In genomic region chr7:27447419-27448286, GRCm38 (mm10) we compare ENCODE assay signal across 8 mouse cellular contexts. TPM values are rescaled to one million over a fixed set of nuclear protein-coding genes. Genes with fewer than 3 reads are reported as not detected.
DNase-seq lines count a peak whose midpoint lies in the region; ATAC-seq and TF ChIP-seq lines count a peak whose summit lies in the region.

Gene Sptbn4, minus strand, starts transcription at chr7:27447686.
Gene Blvrb, plus strand, starts transcription at chr7:27447978.

- peak within 1 kb of the TSS; percentile 66 for H3K4me3 ChIP-seq in forebrain, embryonic 10.5 days
- peak within 1 kb of the TSS; percentile 67 for H3K4me3 ChIP-seq in heart, embryonic 15.5 days
- peak within 1 kb of the TSS; percentile 98 to 100 for H3K4me3 ChIP-seq in liver, embryonic 14.5 days (ENCODE audit: insufficient read depth in 1 of 2, low read depth in 2 of 2, low read length in 2 of 2)
- peak within 1 kb of the TSS; percentile 46 for H3K4me3 ChIP-seq in neural tube, embryonic 11.5 days (ENCODE audit: low read depth, low read length)
- H3K4me3 ChIP-seq in stomach, postnatal 0 days (ENCODE audit: low read depth, low read length) = peak within 1 kb of the TSS; percentile 65

- H3K9me3 ChIP-seq in forebrain, embryonic 10.5 days = no peaks in the 10 kb centered on the region
- no peaks in the 10 kb centered on the region for H3K9me3 ChIP-seq in heart, embryonic 15.5 days (replicated peaks)
- no peaks in the 10 kb centered on the region for H3K9me3 ChIP-seq in liver, embryonic 14.5 days (ENCODE audit: control insufficient read depth, low read length)
- no peaks in the 10 kb centered on the region for H3K9me3 ChIP-seq in neural tube, embryonic 11.5 days (ENCODE audit: control insufficient read depth, low read length)
- no peaks in the 10 kb centered on the region for H3K9me3 ChIP-seq in stomach, postnatal 0 days (ENCODE audit: control insufficient read depth, low read length)

- H3K27ac ChIP-seq in forebrain, embryonic 10.5 days = peak within 1 kb of the TSS; percentile 77
- H3K27ac ChIP-seq in heart, embryonic 15.5 days = peak within 1 kb of the TSS; percentile 62
- H3K27ac ChIP-seq in liver, embryonic 14.5 days = peak within 1 kb of the TSS; percentile 99
- no peak within 1 kb of the TSS for H3K27ac ChIP-seq in neural tube, embryonic 11.5 days (ENCODE audit: low read depth, low read length)
- H3K27ac ChIP-seq in stomach, postnatal 0 days (replicated peaks) = peak within 1 kb of the TSS; percentile 81

- DNase-seq in CD8-positive naive resting alpha-beta T cell, adult 2 months (ENCODE audit: low read depth in 2 of 2, low spot score in 2 of 2) = peak; percentile 91 to 92
- peak; percentile 100 for DNase-seq in c-Kit-positive CD71-negative TER-119-negative erythroid progenitor cells, embryonic 14.5 days (ENCODE audit: low read depth)
- DNase-seq in forebrain, embryonic 10.5 days (ENCODE audit: extremely low spot score, low spot score) = peak; percentile 98
- peak; percentile 98 to 99 for DNase-seq in kidney, postnatal 25 days
- DNase-seq in liver, embryonic 14.5 days (ENCODE audit: low read depth in 3 of 3, low spot score in 3 of 3) = peak; percentile 100
- DNase-seq in neural tube, embryonic 11.5 days (ENCODE audit: low spot score) = peak; percentile 98
- DNase-seq in stomach, postnatal 0 days (ENCODE audit: low spot score) = peak; percentile 99

- WGBS in forebrain, embryonic 10.5 days = under 1% methylated on average over 54 of the region's 54 CpGs
- 1% methylated on average over 53 of the region's 54 CpGs for WGBS in heart, embryonic 15.5 days
- under 1% methylated on average over 54 of the region's 54 CpGs for whole genome bisulfite sequencing in liver, embryonic 14.5 days (ENCODE audit: insufficient replicate concordance)
- 1% methylated on average over 54 of the region's 54 CpGs for WGBS in neural tube, embryonic 11.5 days
- under 1% methylated on average over 54 of the region's 54 CpGs for WGBS in stomach, postnatal 0 days

- peak; percentile 51 for TF ChIP-seq CTCF in liver, embryonic 14.5 days (IDR thresholded peaks at IDR 0.05; ENCODE audit: low read depth)
- peak; percentile 55 for TF ChIP-seq CTCF in stomach, postnatal 0 days (IDR thresholded peaks at IDR 0.05; ENCODE audit: low read depth)

- H3K36me3 ChIP-seq in forebrain, embryonic 10.5 days (replicated peaks) = no peaks in the 10 kb centered on the region
- no peaks in the 10 kb centered on the region for H3K36me3 ChIP-seq in heart, embryonic 15.5 days
- H3K36me3 ChIP-seq in liver, embryonic 14.5 days (replicated peaks; ENCODE audit: control insufficient read depth, insufficient read depth, low read depth) = peaks cover 32% of the 10 kb centered on the region
- no peaks in the 10 kb centered on the region for H3K36me3 ChIP-seq in neural tube, embryonic 11.5 days (ENCODE audit: control insufficient read depth, insufficient read depth, low read length)
- no peaks in the 10 kb centered on the region for H3K36me3 ChIP-seq in stomach, postnatal 0 days (ENCODE audit: control insufficient read depth, insufficient read depth, low read length)

- H3K4me1 ChIP-seq in forebrain, embryonic 10.5 days = peaks cover 33% of the 10 kb centered on the region
- H3K4me1 ChIP-seq in heart, embryonic 15.5 days (replicated peaks) = peaks cover 21% of the 10 kb centered on the region
- peaks cover 28 to 29% of the 10 kb centered on the region in 2 experiments for H3K4me1 ChIP-seq in liver, embryonic 14.5 days (replicated peaks; ENCODE audit: control insufficient read depth in 2 of 2, insufficient read depth in 2 of 2, low read length in 1 of 2)
- peaks cover 5% of the 10 kb centered on the region; the same call in 1 of the 2 replicates for H3K4me1 ChIP-seq in neural tube, embryonic 11.5 days (ENCODE audit: control insufficient read depth, insufficient read depth, low read length)
- peaks cover 3% of the 10 kb centered on the region; the same call in 1 of the 2 replicates for H3K4me1 ChIP-seq in stomach, postnatal 0 days (replicated peaks; ENCODE audit: control insufficient read depth, insufficient read depth)

- H3K27me3 ChIP-seq in forebrain, embryonic 10.5 days (ENCODE audit: poor library complexity, severe bottlenecking) = peaks cover 48% of the 10 kb centered on the region
- H3K27me3 ChIP-seq in heart, embryonic 15.5 days = peaks cover 26% of the 10 kb centered on the region
- H3K27me3 ChIP-seq in liver, embryonic 14.5 days (ENCODE audit: control insufficient read depth, insufficient read depth, low read length) = peaks cover 30% of the 10 kb centered on the region
- peaks cover 27% of the 10 kb centered on the region for H3K27me3 ChIP-seq in neural tube, embryonic 11.5 days (ENCODE audit: control insufficient read depth, insufficient read depth, low read length)
- no peaks in the 10 kb centered on the region for H3K27me3 ChIP-seq in stomach, postnatal 0 days (ENCODE audit: control insufficient read depth, insufficient read depth, low read length)

- peak; percentile 48 for TF ChIP-seq EP300 in liver, embryonic 14.5 days (IDR thresholded peaks at IDR 0.05; ENCODE audit: low read depth)
- TF ChIP-seq EP300 in stomach, postnatal 0 days (optimal IDR thresholded peaks at IDR 0.05) = no peak

- H3K4me2 ChIP-seq in heart, embryonic 15.5 days = peak within 1 kb of the TSS; percentile 96
- peak within 1 kb of the TSS; percentile 99 for H3K4me2 ChIP-seq in liver, embryonic 14.5 days (ENCODE audit: low read depth)
- peak within 1 kb of the TSS; percentile 88 for H3K4me2 ChIP-seq in neural tube, embryonic 11.5 days (ENCODE audit: low read depth)
- H3K4me2 ChIP-seq in stomach, postnatal 0 days (replicated peaks; ENCODE audit: low read depth) = peak within 1 kb of the TSS; percentile 95

- peak within 1 kb of the TSS; percentile 64 for H3K9ac ChIP-seq in heart, embryonic 15.5 days
- peak within 1 kb of the TSS; percentile 99 for H3K9ac ChIP-seq in liver, embryonic 14.5 days (replicated peaks)
- H3K9ac ChIP-seq in neural tube, embryonic 11.5 days (ENCODE audit: low read length) = peak within 1 kb of the TSS; percentile 59
- peak within 1 kb of the TSS; percentile 71 for H3K9ac ChIP-seq in stomach, postnatal 0 days (ENCODE audit: low read length)

- ATAC-seq in heart, embryonic 15.5 days (replicated peaks; ENCODE audit: insufficient number of reproducible peaks, insufficient read depth, low FRiP score, low read depth) = peak; percentile 93
- peak; percentile 81 for ATAC-seq in liver, embryonic 14.5 days (ENCODE audit: insufficient read depth)
- peak; percentile 94 for ATAC-seq in neural tube, embryonic 11.5 days (ENCODE audit: insufficient read depth, low FRiP score, low TSS enrichment)
- peak; percentile 94 for ATAC-seq in stomach, postnatal 0 days (ENCODE audit: low FRiP score, low TSS enrichment)

RNA-seq across cellular contexts. Expression of gene Sptbn4, which starts in this region (rescaled TPM):
- 0.20 and 0.37 TPM in 2 replicates for polyA plus RNA-seq in forebrain, embryonic 10.5 days (2016; fragmentation: Nextera tagmentation; extraction: Ambion mirVana)
- 0.11 and 0.39 TPM in 2 replicates for polyA plus RNA-seq in heart, embryonic 15.5 days (2015; fragmentation: Nextera tagmentation; extraction: Ambion mirVana)
- 0.06 TPM in 2 replicates for polyA plus RNA-seq in liver, embryonic 14.5 days (2012; rRNA removed)
- 0.05 and 0.06 TPM in 2 replicates for polyA plus RNA-seq in liver, embryonic 14.5 days (2014; fragmentation: Nextera tagmentation; extraction: Ambion mirVana)
- polyA plus RNA-seq in neural tube, embryonic 11.5 days (2014; fragmentation: Nextera tagmentation; extraction: Ambion mirVana) = 0.23 and 0.34 TPM in 2 replicates
- polyA plus RNA-seq in stomach, postnatal 0 days (2015; fragmentation: Nextera tagmentation; extraction: Ambion mirVana) = 0.24 and 0.25 TPM in 2 replicates

RNA-seq across cellular contexts. Expression of gene Blvrb, which starts in this region (rescaled TPM):
- polyA plus RNA-seq in forebrain, embryonic 10.5 days (2016; fragmentation: Nextera tagmentation; extraction: Ambion mirVana) = 34.8 and 45.5 TPM in 2 replicates
- polyA plus RNA-seq in heart, embryonic 15.5 days (2015; fragmentation: Nextera tagmentation; extraction: Ambion mirVana) = 51.4 and 67.5 TPM in 2 replicates
- polyA plus RNA-seq in liver, embryonic 14.5 days (2012; rRNA removed) = 673 and 878 TPM in 2 replicates
- polyA plus RNA-seq in liver, embryonic 14.5 days (2014; fragmentation: Nextera tagmentation; extraction: Ambion mirVana) = 1,114 and 1,162 TPM in 2 replicates
- 34.3 and 34.5 TPM in 2 replicates for polyA plus RNA-seq in neural tube, embryonic 11.5 days (2014; fragmentation: Nextera tagmentation; extraction: Ambion mirVana)
- polyA plus RNA-seq in stomach, postnatal 0 days (2015; fragmentation: Nextera tagmentation; extraction: Ambion mirVana) = 97.3 and 103 TPM in 2 replicates

Comparison
In these comparisons a context has a peak if more than half of its experiments do, and no peak if none do; other contexts are left out.
1. H3K4me3 ChIP-seq: peak in every context shown above with its lines; median percentile 99 in liver, embryonic 14.5 days; 67 in heart, embryonic 15.5 days; 66 in forebrain, embryonic 10.5 days; 65 in stomach, postnatal 0 days; 46 in neural tube, embryonic 11.5 days.